Mouse (Mus musculus) liver, adult 10 weeks (tissue): ENCODE results near the gene Pycr1. TPM values are rescaled to one million over a fixed set of nuclear protein-coding genes. Genes with fewer than 3 reads are reported as not detected.

Experiments
- polyA plus RNA-seq: library from polyadenylated mRNA; stranded (reverse); fragments of 350-450 nt; fragmentation: Illumina TruSeq; extraction: RNeasy Lipid Tissue Mini Kit (QIAGEN cat#74804); gene quantifications from one replicate; pipeline ENCODE4 v1.2.3, GENCODE M21; 2014; ENCODE audit warnings: low read depth, low replicate concordance

The Pycr1 gene
- polyA plus RNA-seq: not detected

GRCm38 (mm10) chr11:120643601-120643987, at the start of gene Pycr1:
Gene Pycr1, minus strand, starts transcription at chr11:120643769.

GRCm38 (mm10) chr11:120672687-120673593, 29.4 kb upstream of the Pycr1 start, which contains the start of gene Aspscr1:
Gene Aspscr1, plus strand, starts transcription at chr11:120672973.

GRCm38 (mm10) chr11:120661076-120661460, 17.5 kb upstream of the Pycr1 start, which contains the start of gene Notum:
Gene Notum, minus strand, starts transcription at chr11:120661175.

GRCm38 (mm10) chr11:120648001-120648476, 4.5 kb upstream of the Pycr1 start, which contains the start of gene Myadml2:
Gene Myadml2, minus strand, starts transcription at chr11:120648158.

GRCm38 (mm10) chr11:120633520-120634343, 9.8 kb downstream of the Pycr1 start, which contains the start of gene Mafg:
Gene Mafg, minus strand, starts transcription at chr11:120633600.

GRCm38 (mm10) chr11:120625152-120625775, 18.3 kb downstream of the Pycr1 start, which contains the start of gene Sirt7:
Gene Sirt7, minus strand, starts transcription at chr11:120625240.

GRCm38 (mm10) chr11:120617519-120618112, 26.0 kb downstream of the Pycr1 start, which contains the start of gene Pcyt2:
Gene Pcyt2, minus strand, starts transcription at chr11:120617936.

GRCm38 (mm10) chr11:120608241-120609034, 35.1 kb downstream of the Pycr1 start, which contains the start of gene Npb:
Gene Npb, plus strand, starts transcription at chr11:120608477.

GRCm38 (mm10) chr11:120598283-120598989, 45.1 kb downstream of the Pycr1 start, which contains the start of the genes Alyref and Anapc11:
Gene Alyref, minus strand, starts transcription at chr11:120598365.
Gene Anapc11, plus strand, starts transcription at chr11:120598421.

Other genes starting within 250 kb of the Pycr1 start
- 20.5 TPM for gene Nploc4, start 206.1 kb downstream of the Pycr1 start, polyA plus RNA-seq
- gene Tspan10, start 201.1 kb downstream of the Pycr1 start, polyA plus RNA-seq: not detected
- not detected for gene Pde6g, start 190.3 kb downstream of the Pycr1 start, polyA plus RNA-seq
- 0.56 TPM for gene Oxld1, start 185.7 kb downstream of the Pycr1 start, polyA plus RNA-seq
- gene Ccdc137, start 185.7 kb downstream of the Pycr1 start, polyA plus RNA-seq: 5.4 TPM
- 6.2 TPM for gene Arl16, start 176.2 kb downstream of the Pycr1 start, polyA plus RNA-seq
- gene Mrpl12, start 159.2 kb downstream of the Pycr1 start, polyA plus RNA-seq: 8.1 TPM
- 5.5 TPM for gene Slc25a10, start 151.9 kb downstream of the Pycr1 start, polyA plus RNA-seq
- 16.2 TPM for gene Gcgr, start 113.1 kb downstream of the Pycr1 start, polyA plus RNA-seq
- 1.0 TPM for gene Mcrip1, start 94.0 kb downstream of the Pycr1 start, polyA plus RNA-seq
- not detected for gene Ppp1r27, start 92.6 kb downstream of the Pycr1 start, polyA plus RNA-seq
- gene P4hb, start 70.5 kb downstream of the Pycr1 start, polyA plus RNA-seq: 507 TPM
- gene Arhgdia, start 62.1 kb downstream of the Pycr1 start, polyA plus RNA-seq: 9.6 TPM
- 8.3 TPM for gene Alyref, start 45.4 kb downstream of the Pycr1 start, polyA plus RNA-seq
- gene Anapc11, start 45.3 kb downstream of the Pycr1 start, polyA plus RNA-seq: 5.2 TPM
- not detected for gene Npb, start 35.3 kb downstream of the Pycr1 start, polyA plus RNA-seq
- gene Pcyt2, start 25.8 kb downstream of the Pycr1 start, polyA plus RNA-seq: 110 TPM
- gene Sirt7, start 18.5 kb downstream of the Pycr1 start, polyA plus RNA-seq: 8.9 TPM
- 13.1 TPM for gene Mafg, start 10.2 kb downstream of the Pycr1 start, polyA plus RNA-seq
- not detected for gene Myadml2, start 4.4 kb upstream of the Pycr1 start, polyA plus RNA-seq
- 1.4 TPM for gene Notum, start 17.4 kb upstream of the Pycr1 start, polyA plus RNA-seq
- 5.6 TPM for gene Aspscr1, start 29.2 kb upstream of the Pycr1 start, polyA plus RNA-seq
- gene Cenpx, start 70.0 kb upstream of the Pycr1 start, polyA plus RNA-seq: 4.1 TPM
- gene Lrrc45, start 70.2 kb upstream of the Pycr1 start, polyA plus RNA-seq: 0.16 TPM
- not detected for gene Rac3, start 77.7 kb upstream of the Pycr1 start, polyA plus RNA-seq
- gene Dcxr, start 83.5 kb upstream of the Pycr1 start, polyA plus RNA-seq: 13.1 TPM
- not detected for gene Cbr2, start 88.3 kb upstream of the Pycr1 start, polyA plus RNA-seq
- not detected for gene Hmga1b, start 119.0 kb upstream of the Pycr1 start, polyA plus RNA-seq
- 0.87 TPM for gene Rfng, start 140.4 kb upstream of the Pycr1 start, polyA plus RNA-seq
- gene Gps1, start 140.5 kb upstream of the Pycr1 start, polyA plus RNA-seq: 8.5 TPM
- gene Dus1l, start 152.6 kb upstream of the Pycr1 start, polyA plus RNA-seq: 16.2 TPM
- 6.6 TPM for gene Fasn, start 180.8 kb upstream of the Pycr1 start, polyA plus RNA-seq